Mouse (Mus musculus) heart, embryonic 11.5 days (tissue): ENCODE measurements around the gene Pfn1. TPM values are rescaled to one million over a fixed set of nuclear protein-coding genes. Genes with fewer than 3 reads are reported as not detected.

Source experiments
- ATAC-seq: fragments of 200-750 bp; cut with Nextera tagmentation; replicated peaks from 2 replicates; pipeline ENCODE4 v1.8.0; 2017; ENCODE audit warnings: moderate library complexity; ENCODE audit not compliant: insufficient number of reproducible peaks, low FRiP score, low TSS enrichment
- H3K27ac ChIP-seq: fragments of 300-500 bp; sonication (generic); 2 replicates; pipeline ENCODE4 v1.5.1; 2014; ENCODE audit warnings: mild to moderate bottlenecking, low read depth, low read length
- H3K27me3 ChIP-seq: fragments of 300-500 bp; sonication (generic); 2 replicates; pipeline ENCODE4 v1.6.1; 2014; ENCODE audit warnings: mild to moderate bottlenecking, low read length, mixed read lengths; ENCODE audit not compliant: control insufficient read depth, insufficient read depth
- H3K36me3 ChIP-seq: fragments of 300-500 bp; sonication (generic); 2 replicates; pipeline ENCODE4 v1.6.1; 2014; ENCODE audit warnings: mild to moderate bottlenecking, low read length, moderate library complexity, mixed read lengths; ENCODE audit not compliant: control insufficient read depth, insufficient read depth
- H3K4me1 ChIP-seq: fragments of 300-500 bp; sonication (generic); 2 replicates; pipeline ENCODE4 v1.6.1; 2014; ENCODE audit warnings: low read length; ENCODE audit not compliant: control insufficient read depth, insufficient read depth
- H3K4me2 ChIP-seq: fragments of 300-500 bp; sonication (generic); 2 replicates; pipeline ENCODE4 v1.6.1; 2014; ENCODE audit warnings: mild to moderate bottlenecking, moderate library complexity
- H3K4me3 ChIP-seq: fragments of 300-500 bp; sonication (generic); 2 replicates; pipeline ENCODE4 v1.5.1; 2014; ENCODE audit warnings: low read depth, low read length
- H3K9ac ChIP-seq: fragments of 300-500 bp; sonication (generic); 2 replicates; pipeline ENCODE4 v1.6.1; 2014; ENCODE audit warnings: mild to moderate bottlenecking, low read depth, low read length, moderate library complexity
- H3K9me3 ChIP-seq: fragments of 300-500 bp; sonication (generic); replicated peaks from 2 replicates; pipeline ENCODE4 v1.6.1; 2016; ENCODE audit warnings: low read length; ENCODE audit not compliant: control insufficient read depth
- WGBS: fragments of 180-500 bp; shearing (Covaris S2); extraction: QIAGEN DNeasy Blood & Tissue Kit; methylation state at CpG from one replicate; pipeline ENCODE4 v1.1.7; 2014; ENCODE audit not compliant: insufficient replicate concordance; 5-methylcytosine and 5-hydroxymethylcytosine counted together
- polyA plus RNA-seq: library from polyadenylated mRNA; unstranded; fragments of >200 nt; fragmentation: Nextera tagmentation; extraction: Ambion mirVana; gene quantifications from 2 replicates; pipeline ENCODE4 v1.2.1, GENCODE M21; 2014

The Pfn1 gene
- polyA plus RNA-seq, 1 experiment from 2014 or later: 1,932 TPM

- H3K27me3 ChIP-seq: no peaks in the 10 kb centered on the region
- ATAC-seq: no peak
- no peak overlapping the region for H3K9ac ChIP-seq
- no peak overlapping the region for H3K27ac ChIP-seq
- H3K4me2 ChIP-seq: no peak overlapping the region
- no peaks in the 10 kb centered on the region for H3K36me3 ChIP-seq
- H3K9me3 ChIP-seq: no peaks in the 10 kb centered on the region
- peaks cover 15% of the 10 kb centered on the region for H3K4me1 ChIP-seq
- H3K4me3 ChIP-seq: no peak overlapping the region
- 66% methylated on average over 3 of the region's 3 CpGs for WGBS
Measured at GRCm38 (mm10) chr11:70697376-70697775, 42.9 kb upstream of the Pfn1 start.

- no peak overlapping the region for H3K27ac ChIP-seq
- 57% methylated on average over 3 of the region's 3 CpGs for WGBS
- H3K9ac ChIP-seq: no peak overlapping the region
- ATAC-seq: no peak
- H3K27me3 ChIP-seq: no peaks in the 10 kb centered on the region
- no peak overlapping the region for H3K4me3 ChIP-seq
- no peaks in the 10 kb centered on the region for H3K36me3 ChIP-seq
- no peaks in the 10 kb centered on the region for H3K9me3 ChIP-seq
- no peak overlapping the region for H3K4me2 ChIP-seq
- peaks cover 10% of the 10 kb centered on the region for H3K4me1 ChIP-seq
Measured at GRCm38 (mm10) chr11:70693504-70693903, 39.1 kb upstream of the Pfn1 start.

- H3K4me3 ChIP-seq: no peak overlapping the region
- H3K27ac ChIP-seq: no peak overlapping the region
- WGBS: 36% methylated on average over 4 of the region's 4 CpGs
- H3K4me2 ChIP-seq: no peak overlapping the region
- no peak overlapping the region for H3K9ac ChIP-seq
- H3K27me3 ChIP-seq: no peaks in the 10 kb centered on the region
- peaks cover 19% of the 10 kb centered on the region for H3K4me1 ChIP-seq
- H3K36me3 ChIP-seq: no peaks in the 10 kb centered on the region
- no peak for ATAC-seq
- no peaks in the 10 kb centered on the region for H3K9me3 ChIP-seq
Measured at GRCm38 (mm10) chr11:70689578-70689977, 35.1 kb upstream of the Pfn1 start.

- H3K9ac ChIP-seq: peak overlapping the region; percentile 88
- peak overlapping the region; percentile 80 for H3K4me3 ChIP-seq
- peak overlapping the region; percentile 73 for H3K27ac ChIP-seq
- H3K4me2 ChIP-seq: peak overlapping the region; percentile 96
- H3K27me3 ChIP-seq: no peaks in the 10 kb centered on the region
- H3K36me3 ChIP-seq: 0 out of 2 replicates have a peak, but pooled peaks cover 4% of the 10 kb centered on the region
- no peaks in the 10 kb centered on the region for H3K9me3 ChIP-seq
- ATAC-seq: no peak
- peaks cover 19% of the 10 kb centered on the region for H3K4me1 ChIP-seq
- 13% methylated on average over 8 of the region's 8 CpGs for WGBS
Measured at GRCm38 (mm10) chr11:70688372-70688771, 33.9 kb upstream of the Pfn1 start.

- peak within 1 kb of the TSS; percentile 73 for H3K27ac ChIP-seq
- no peaks in the 10 kb centered on the region for H3K27me3 ChIP-seq
- under 1% methylated on average over 37 of the region's 55 CpGs for WGBS
- H3K4me3 ChIP-seq: peak within 1 kb of the TSS; percentile 80
- H3K4me2 ChIP-seq: peak within 1 kb of the TSS; percentile 96
- peaks cover 19% of the 10 kb centered on the region for H3K4me1 ChIP-seq
- peak within 1 kb of the TSS; percentile 88 for H3K9ac ChIP-seq
- no peaks in the 10 kb centered on the region for H3K9me3 ChIP-seq
- H3K36me3 ChIP-seq: 0 out of 2 replicates have a peak, but pooled peaks cover 4% of the 10 kb centered on the region
- ATAC-seq: peak; percentile 71
Measured at GRCm38 (mm10) chr11:70687601-70688199, 33.3 kb upstream of the Pfn1 start, which contains the start of gene Camta2. Camta2 (minus strand) TSS chr11:70688105.

- peak overlapping the region; percentile 96 for H3K4me2 ChIP-seq
- peaks cover 23% of the 10 kb centered on the region for H3K4me1 ChIP-seq
- H3K27ac ChIP-seq: peak overlapping the region; percentile 73
- peak overlapping the region; percentile 88 for H3K9ac ChIP-seq
- H3K27me3 ChIP-seq: no peaks in the 10 kb centered on the region
- WGBS: 3% methylated on average over 16 of the region's 16 CpGs
- ATAC-seq: peak; percentile 45; the same call in 1 of the 2 replicates
- H3K4me3 ChIP-seq: peak overlapping the region; percentile 80
- H3K9me3 ChIP-seq: no peaks in the 10 kb centered on the region
- 0 out of 2 replicates have a peak, but pooled peaks cover 4% of the 10 kb centered on the region for H3K36me3 ChIP-seq
Measured at GRCm38 (mm10) chr11:70686901-70687566, 32.6 kb upstream of the Pfn1 start.

GRCm38 (mm10) chr11:70683640-70684039 lies 29.2 kb upstream of the Pfn1 start:
- H3K9ac ChIP-seq: no peak overlapping the region
- H3K4me1 ChIP-seq: peaks cover 16% of the 10 kb centered on the region
- 83% methylated on average over 5 of the region's 5 CpGs for WGBS
- H3K9me3 ChIP-seq: no peaks in the 10 kb centered on the region
- H3K27me3 ChIP-seq: no peaks in the 10 kb centered on the region
- H3K36me3 ChIP-seq: peaks cover 14% of the 10 kb centered on the region; the same call in 1 of the 2 replicates
- H3K4me3 ChIP-seq: no peak overlapping the region
- H3K27ac ChIP-seq: no peak overlapping the region
- H3K4me2 ChIP-seq: no peak overlapping the region
- no peak for ATAC-seq

GRCm38 (mm10) chr11:70681897-70682581 lies 27.6 kb upstream of the Pfn1 start:
- H3K27ac ChIP-seq: no peak overlapping the region
- peaks cover 14% of the 10 kb centered on the region; the same call in 1 of the 2 replicates for H3K36me3 ChIP-seq
- H3K4me2 ChIP-seq: peak overlapping the region; percentile 16
- H3K9me3 ChIP-seq: no peaks in the 10 kb centered on the region
- H3K27me3 ChIP-seq: no peaks in the 10 kb centered on the region
- 0 out of 2 replicates have a peak overlapping the region, but pooled peaks have one; percentile 34 for H3K9ac ChIP-seq
- H3K4me3 ChIP-seq: no peak overlapping the region
- H3K4me1 ChIP-seq: peaks cover 9% of the 10 kb centered on the region
- WGBS: 12% methylated on average over 11 of the region's 11 CpGs
- no peak for ATAC-seq
